Mouse (Mus musculus): ENCODE measurements at regions not wholly inside any gene's neighbourhood (a gene's known extent, or its start where the extent isn't known, plus 50 kb on each side); places are given as distances from the start of the nearest gene placed in this dataset.

GRCm38 (mm10) chr10:99523817-99524216, 235.6 kb downstream of the Csl start:
- no peak for TF ChIP-seq CTCF (IDR thresholded peaks at IDR 0.05)
- no peak for TF ChIP-seq EP300 (IDR thresholded peaks at IDR 0.05; ENCODE audit: insufficient read depth, low read depth, low read length)
- TF ChIP-seq POLR2A (IDR thresholded peaks at IDR 0.05; ENCODE audit: insufficient read depth, low read depth, low read length) = no peak
